ENCODE assay signal across 8 mouse cellular contexts in genomic region chr8:22124220-22125152, GRCm38 (mm10). TPM values are rescaled to one million over a fixed set of nuclear protein-coding genes. Genes with fewer than 3 reads are reported as not detected.
A peak's percentile ranks its signal among the peaks of the same experiment; 100 is the strongest.
DNase-seq lines count a peak whose midpoint lies in the region; ATAC-seq and TF ChIP-seq lines count a peak whose summit lies in the region.

TSS of gene Nek5 (minus strand) at chr8:22125053.

- peak within 1 kb of the TSS; percentile 35 for H3K4me3 ChIP-seq in hindbrain, embryonic 12.5 days
- H3K4me3 ChIP-seq in limb, embryonic 13.5 days = peak within 1 kb of the TSS; percentile 47
- H3K4me3 ChIP-seq in midbrain, embryonic 12.5 days = peak within 1 kb of the TSS; percentile 44
- peak within 1 kb of the TSS; percentile 86 for H3K4me3 ChIP-seq in testis, adult 2 months (ENCODE audit: control insufficient read depth, low read depth, low read length)

- peaks cover 25% of the 10 kb centered on the region for H3K36me3 ChIP-seq in hindbrain, embryonic 12.5 days
- peaks cover 10% of the 10 kb centered on the region for H3K36me3 ChIP-seq in limb, embryonic 13.5 days
- peaks cover 17% of the 10 kb centered on the region; the same call in 1 of the 2 replicates for H3K36me3 ChIP-seq in midbrain, embryonic 12.5 days
- no peaks in the 10 kb centered on the region for H3K36me3 ChIP-seq in testis, adult 2 months (ENCODE audit: control insufficient read depth, insufficient read depth, low read length)

- DNase-seq in cerebellum, adult 9-10 months = no peak
- peak; percentile 5 for DNase-seq in adipocyte (ENCODE audit: low spot score)

- peak within 1 kb of the TSS; percentile 58 for H3K4me2 ChIP-seq in hindbrain, embryonic 12.5 days (replicated peaks)
- peak within 1 kb of the TSS; percentile 81 for H3K4me2 ChIP-seq in limb, embryonic 13.5 days (replicated peaks)
- peak within 1 kb of the TSS; percentile 68 for H3K4me2 ChIP-seq in midbrain, embryonic 12.5 days (replicated peaks)

- no peak within 1 kb of the TSS for H3K27ac ChIP-seq in hindbrain, embryonic 12.5 days
- no peak within 1 kb of the TSS for H3K27ac ChIP-seq in limb, embryonic 13.5 days
- H3K27ac ChIP-seq in midbrain, embryonic 12.5 days (replicated peaks) = no peak within 1 kb of the TSS
- no peak within 1 kb of the TSS for H3K27ac ChIP-seq in testis, adult 2 months (ENCODE audit: control insufficient read depth, insufficient read depth, low read depth, low read length)

- TF ChIP-seq POLR2A in testis, adult 2 months (IDR thresholded peaks at IDR 0.05; ENCODE audit: control insufficient read depth, low read depth, low read length) = no peak

- peaks cover 3% of the 10 kb centered on the region; the same call in 1 of the 2 replicates for H3K27me3 ChIP-seq in hindbrain, embryonic 12.5 days
- no peaks in the 10 kb centered on the region for H3K27me3 ChIP-seq in limb, embryonic 13.5 days
- H3K27me3 ChIP-seq in midbrain, embryonic 12.5 days = peaks cover 5% of the 10 kb centered on the region; the same call in 1 of the 2 replicates
- H3K27me3 ChIP-seq in testis, adult 2 months (ENCODE audit: control insufficient read depth, insufficient read depth, low read length) = no peaks in the 10 kb centered on the region

- under 1% methylated on average over 29 of the region's 29 CpGs for WGBS in hindbrain, embryonic 12.5 days
- WGBS in limb, embryonic 13.5 days = 2% methylated on average over 29 of the region's 29 CpGs
- 1% methylated on average over 29 of the region's 29 CpGs for WGBS in midbrain, embryonic 12.5 days

- TF ChIP-seq CTCF in testis, adult 2 months (IDR thresholded peaks at IDR 0.05; ENCODE audit: control insufficient read depth, insufficient read depth, insufficient replicate concordance, low read depth, low read length) = peak; percentile 35; the same call in 1 of the 2 replicates

- 0 out of 2 replicates have a peak, but pooled peaks cover 7% of the 10 kb centered on the region for H3K4me1 ChIP-seq in hindbrain, embryonic 12.5 days
- H3K4me1 ChIP-seq in limb, embryonic 13.5 days = peaks cover 6% of the 10 kb centered on the region; the same call in 1 of the 2 replicates
- H3K4me1 ChIP-seq in midbrain, embryonic 12.5 days = peaks cover 9% of the 10 kb centered on the region; the same call in 1 of the 2 replicates
- H3K4me1 ChIP-seq in testis, adult 2 months (ENCODE audit: control insufficient read depth, insufficient read depth, low read length) = peaks cover 7% of the 10 kb centered on the region; the same call in 1 of the 2 replicates

- H3K9ac ChIP-seq in hindbrain, embryonic 12.5 days = peak within 1 kb of the TSS; percentile 32; the same call in 1 of the 2 replicates
- peak within 1 kb of the TSS; percentile 57 for H3K9ac ChIP-seq in limb, embryonic 13.5 days
- 0 out of 2 replicates have a peak within 1 kb of the TSS, but pooled peaks have one; percentile 31 for H3K9ac ChIP-seq in midbrain, embryonic 12.5 days (replicated peaks)

- H3K9me3 ChIP-seq in hindbrain, embryonic 12.5 days (replicated peaks) = no peaks in the 10 kb centered on the region
- H3K9me3 ChIP-seq in limb, embryonic 13.5 days = no peaks in the 10 kb centered on the region
- H3K9me3 ChIP-seq in midbrain, embryonic 12.5 days = no peaks in the 10 kb centered on the region

- peak; percentile 20; the same call in 1 of the 2 replicates for ATAC-seq in cerebellum, adult (ENCODE audit: insufficient number of reproducible peaks, low FRiP score, low TSS enrichment)
- peak; percentile 71 for ATAC-seq in erythroblast, adult 5-6 weeks (replicated peaks; ENCODE audit: low FRiP score, poor library complexity, severe bottlenecking)
- peak; percentile 74 for ATAC-seq in hindbrain, embryonic 12.5 days (ENCODE audit: low FRiP score)
- ATAC-seq in limb, embryonic 13.5 days (ENCODE audit: low FRiP score, low read depth) = peak; percentile 80
- peak; percentile 84 for ATAC-seq in midbrain, embryonic 12.5 days (ENCODE audit: low FRiP score, low read depth)

RNA-seq across cellular contexts. Expression of gene Nek5, which starts in this region (rescaled TPM):
- total RNA-seq in erythroblast, adult 5-6 weeks (2015; ENCODE audit: low replicate concordance) = not detected in 2 replicates
- total RNA-seq in erythroblast, adult 5-6 weeks (2017; ENCODE audit: low replicate concordance) = 0.68 TPM in 1 of 2 replicates, not detected in the other
- polyA plus RNA-seq in hindbrain, embryonic 12.5 days (2016; fragmentation: Nextera tagmentation; extraction: Ambion mirVana) = 0.52 and 1.2 TPM in 2 replicates
- 0.08 and 0.22 TPM in 2 replicates for polyA plus RNA-seq in limb, embryonic 13.5 days (2015; fragmentation: Nextera tagmentation; extraction: Ambion mirVana)
- polyA plus RNA-seq in midbrain, embryonic 12.5 days (2016; fragmentation: Nextera tagmentation; extraction: Ambion mirVana) = 0.31 and 0.41 TPM in 2 replicates
- 0.31 and 0.40 TPM in 2 replicates for polyA plus RNA-seq in testis, adult 2 months (2012; rRNA removed)

Comparison
In these comparisons a context has a peak if more than half of its experiments do, and no peak if none do; other contexts are left out.
1. Peak in ATAC-seq in erythroblast, adult 5-6 weeks; RNA of the gene not detected or under 1 TPM.
2. Peak in ATAC-seq, H3K4me3 ChIP-seq, H3K9ac ChIP-seq and H3K4me2 ChIP-seq in limb, embryonic 13.5 days; RNA of the gene not detected or under 1 TPM.
3. Peak in ATAC-seq, H3K4me3 ChIP-seq, H3K9ac ChIP-seq and H3K4me2 ChIP-seq in midbrain, embryonic 12.5 days; RNA of the gene not detected or under 1 TPM.
4. ATAC-seq: peak in every context shown above with its lines; median percentile 84 in midbrain, embryonic 12.5 days; 80 in limb, embryonic 13.5 days; 74 in hindbrain, embryonic 12.5 days; 71 in erythroblast, adult 5-6 weeks; 20 in cerebellum, adult.
5. H3K4me3 ChIP-seq: peak in every context shown above with its lines; median percentile 86 in testis, adult 2 months; 47 in limb, embryonic 13.5 days; 44 in midbrain, embryonic 12.5 days; 35 in hindbrain, embryonic 12.5 days.